Mouse (Mus musculus): ENCODE results near the gene Gm10337. TPM values are rescaled to one million over a fixed set of nuclear protein-coding genes. Genes with fewer than 3 reads are reported as not detected.

Gene Gm10337
- polyA plus RNA-seq, 1 experiment, result not detected

GRCm38 (mm10) chr15:102473246-102473645 is 30.3 kb upstream of the Gm10337 start:
- Histone ChIP-seq H3K27ac (ENCODE audit: insufficient read depth, low read length) (no peak overlapping the region), H3K27me3 (ENCODE audit: control insufficient read depth, insufficient read depth, low read length) (no peaks in the 10 kb centered on the region), H3K4me1 (ENCODE audit: control insufficient read depth, insufficient read depth, low read length) (no peaks in the 10 kb centered on the region; the same call in 1 of the 2 replicates), H3K4me3 (replicated peaks; ENCODE audit: insufficient read depth, low read depth, low read length) (peak overlapping the region; percentile 18)
- 2% methylated on average over 2 of the region's 2 CpGs for WGBS
- no peak for TF ChIP-seq CTCF (IDR thresholded peaks at IDR 0.05; ENCODE audit: borderline replicate concordance, insufficient read depth, low read depth, low read length)
- TF ChIP-seq POLR2A (IDR thresholded peaks at IDR 0.05; ENCODE audit: borderline replicate concordance, insufficient read depth, low read length), result no peak
- peak in 1 of 2 experiments; percentile 41 for DNase-seq

GRCm38 (mm10) chr15:102474520-102474919 is 29.0 kb upstream of the Gm10337 start:
- TF ChIP-seq POLR2A (IDR thresholded peaks at IDR 0.05; ENCODE audit: borderline replicate concordance, insufficient read depth, low read length) (no peak), CTCF (IDR thresholded peaks at IDR 0.05; ENCODE audit: borderline replicate concordance, insufficient read depth, low read depth, low read length) (no peak)
- no peak overlapping the region for H3K27ac ChIP-seq (ENCODE audit: insufficient read depth, low read length)
- H3K4me1 ChIP-seq (ENCODE audit: control insufficient read depth, insufficient read depth, low read length), result no peaks in the 10 kb centered on the region; the same call in 1 of the 2 replicates
- WGBS, result 81% methylated on average over 2 of the region's 2 CpGs
- no peak for DNase-seq
- H3K4me3 ChIP-seq (replicated peaks; ENCODE audit: insufficient read depth, low read depth, low read length), result no peak overlapping the region
- H3K27me3 ChIP-seq (ENCODE audit: control insufficient read depth, insufficient read depth, low read length), result no peaks in the 10 kb centered on the region

GRCm38 (mm10) chr15:102483136-102483535 is 20.4 kb upstream of the Gm10337 start:
- H3K27ac ChIP-seq (ENCODE audit: insufficient read depth, low read length), result no peak overlapping the region
- no peak overlapping the region for H3K4me3 ChIP-seq (replicated peaks; ENCODE audit: insufficient read depth, low read depth, low read length)
- H3K4me1 ChIP-seq (ENCODE audit: control insufficient read depth, insufficient read depth, low read length), result no peaks in the 10 kb centered on the region; the same call in 1 of the 2 replicates
- DNase-seq, result no peak
- WGBS, result 72% methylated on average over 3 of the region's 3 CpGs
- H3K27me3 ChIP-seq (ENCODE audit: control insufficient read depth, insufficient read depth, low read length), result no peaks in the 10 kb centered on the region
- no peak for TF ChIP-seq CTCF (IDR thresholded peaks at IDR 0.05; ENCODE audit: borderline replicate concordance, insufficient read depth, low read depth, low read length)
- no peak for TF ChIP-seq POLR2A (IDR thresholded peaks at IDR 0.05; ENCODE audit: borderline replicate concordance, insufficient read depth, low read length)

GRCm38 (mm10) chr15:102485853-102486252 is 17.7 kb upstream of the Gm10337 start:
- Histone ChIP-seq H3K4me3 (replicated peaks; ENCODE audit: insufficient read depth, low read depth, low read length) (no peak overlapping the region), H3K4me1 (ENCODE audit: control insufficient read depth, insufficient read depth, low read length) (no peaks in the 10 kb centered on the region; the same call in 1 of the 2 replicates), H3K27me3 (ENCODE audit: control insufficient read depth, insufficient read depth, low read length) (no peaks in the 10 kb centered on the region), H3K27ac (ENCODE audit: insufficient read depth, low read length) (no peak overlapping the region)
- WGBS, result 64% methylated on average over 12 of the region's 12 CpGs
- TF ChIP-seq POLR2A (IDR thresholded peaks at IDR 0.05; ENCODE audit: borderline replicate concordance, insufficient read depth, low read length) (no peak), CTCF (IDR thresholded peaks at IDR 0.05; ENCODE audit: borderline replicate concordance, insufficient read depth, low read depth, low read length) (no peak)
- DNase-seq, result no peak

- no peak for DNase-seq
- H3K27me3 ChIP-seq (ENCODE audit: control insufficient read depth, insufficient read depth, low read length), result no peaks in the 10 kb centered on the region
- no peak overlapping the region for H3K27ac ChIP-seq (ENCODE audit: insufficient read depth, low read length)
- no peak overlapping the region for H3K4me3 ChIP-seq (replicated peaks; ENCODE audit: insufficient read depth, low read depth, low read length)
- 85% methylated on average over 1 of the region's 1 CpGs for WGBS
- no peaks in the 10 kb centered on the region; the same call in 1 of the 2 replicates for H3K4me1 ChIP-seq (ENCODE audit: control insufficient read depth, insufficient read depth, low read length)
- no peak for TF ChIP-seq CTCF (IDR thresholded peaks at IDR 0.05; ENCODE audit: borderline replicate concordance, insufficient read depth, low read depth, low read length)
- TF ChIP-seq POLR2A (IDR thresholded peaks at IDR 0.05; ENCODE audit: borderline replicate concordance, insufficient read depth, low read length), result no peak
These were observed 15.9 kb upstream of the Gm10337 start for GRCm38 (mm10) chr15:102487664-102488063.

- Histone ChIP-seq H3K4me1 (ENCODE audit: control insufficient read depth, insufficient read depth, low read length) (peaks cover 3% of the 10 kb centered on the region), H3K27me3 (ENCODE audit: control insufficient read depth, insufficient read depth, low read length) (no peaks in the 10 kb centered on the region), H3K27ac (ENCODE audit: insufficient read depth, low read length) (no peak overlapping the region), H3K4me3 (replicated peaks; ENCODE audit: insufficient read depth, low read depth, low read length) (no peak overlapping the region)
- no peak for TF ChIP-seq CTCF (IDR thresholded peaks at IDR 0.05; ENCODE audit: borderline replicate concordance, insufficient read depth, low read depth, low read length)
- TF ChIP-seq POLR2A (IDR thresholded peaks at IDR 0.05; ENCODE audit: borderline replicate concordance, insufficient read depth, low read length), result no peak
- DNase-seq, result no peak
- 45% methylated on average over 3 of the region's 3 CpGs for WGBS
These were observed 5.2 kb upstream of the Gm10337 start for GRCm38 (mm10) chr15:102498322-102498721.

- 40% methylated on average over 3 of the region's 3 CpGs for WGBS
- Histone ChIP-seq H3K27me3 (ENCODE audit: control insufficient read depth, insufficient read depth, low read length) (no peaks in the 10 kb centered on the region), H3K4me3 (replicated peaks; ENCODE audit: insufficient read depth, low read depth, low read length) (no peak overlapping the region), H3K27ac (ENCODE audit: insufficient read depth, low read length) (no peak overlapping the region), H3K4me1 (ENCODE audit: control insufficient read depth, insufficient read depth, low read length) (no peaks in the 10 kb centered on the region; the same call in none of the 2 replicates)
- TF ChIP-seq POLR2A (IDR thresholded peaks at IDR 0.05; ENCODE audit: borderline replicate concordance, insufficient read depth, low read length), result no peak
- no peak for TF ChIP-seq CTCF (IDR thresholded peaks at IDR 0.05; ENCODE audit: borderline replicate concordance, insufficient read depth, low read depth, low read length)
- DNase-seq, result no peak
These were observed 4.2 kb upstream of the Gm10337 start for GRCm38 (mm10) chr15:102499370-102499769.

- Histone ChIP-seq H3K4me3 (replicated peaks; ENCODE audit: insufficient read depth, low read depth, low read length) (no peak overlapping the region), H3K27ac (ENCODE audit: insufficient read depth, low read length) (no peak overlapping the region), H3K27me3 (ENCODE audit: control insufficient read depth, insufficient read depth, low read length) (no peaks in the 10 kb centered on the region), H3K4me1 (ENCODE audit: control insufficient read depth, insufficient read depth, low read length) (no peaks in the 10 kb centered on the region; the same call in none of the 2 replicates)
- no peak for TF ChIP-seq POLR2A (IDR thresholded peaks at IDR 0.05; ENCODE audit: borderline replicate concordance, insufficient read depth, low read length)
- WGBS, result 79% methylated on average over 6 of the region's 6 CpGs
- DNase-seq, result no peak
These were observed 3.7 kb upstream of the Gm10337 start for GRCm38 (mm10) chr15:102499851-102500250.
